Mouse (Mus musculus) myocyte (in vitro differentiated cells): Measurements from ENCODE around the gene Rccd1.

Source experiments
- MAX ChIP-seq: IDR thresholded peaks from one replicate; pipeline ENCODE4 v1.6.1; 2011; ENCODE audit warnings: low read depth, mild to moderate bottlenecking, control low read depth
- MYOG ChIP-seq, 3 experiments: IDR thresholded peaks; one replicate each; pipeline ENCODE4 v1.6.1; 2011; ENCODE audit warnings: control low read depth in 2 of 3, low read depth in 2 of 3, mild to moderate bottlenecking in 2 of 3; ENCODE audit not compliant: insufficient read length in 2 of 3, control insufficient read depth in 1 of 3, insufficient read depth in 1 of 3
- POLR2A ChIP-seq: IDR thresholded peaks from one replicate; pipeline ENCODE4 v1.6.1; 2011; ENCODE audit warnings: low read depth, mild to moderate bottlenecking, control low read depth, moderate library complexity; ENCODE audit not compliant: insufficient read length

GRCm38 (mm10) chr7:80325292-80325868, 1.1 kb upstream of the Rccd1 start:
- TF ChIP-seq POLR2A (no peak), MAX (no peak), MYOG (IDR thresholded peaks at IDR 0.05; ENCODE audit: control insufficient read depth in 1 of 3, insufficient read depth in 1 of 3, insufficient read length in 2 of 3, low read depth in 2 of 3) (peak in 1 of 3 experiments; percentile 30)
